Mouse (Mus musculus) lung, embryonic 16.5 days (tissue): Measurements from ENCODE around the gene Gmppa. TPM values are rescaled to one million over a fixed set of nuclear protein-coding genes. Genes with fewer than 3 reads are reported as not detected.

Source experiments
- ATAC-seq: fragments of 200-750 bp; cut with Nextera tagmentation; 2 replicates; pipeline ENCODE4 v1.8.0; 2017; ENCODE audit warnings: low read depth, mild to moderate bottlenecking, moderate library complexity
- H3K27ac ChIP-seq: fragments of 300-500 bp; sonication (generic); 2 replicates; pipeline ENCODE4 v1.5.1; 2014; ENCODE audit warnings: mild to moderate bottlenecking, control low read depth, low read length
- H3K27me3 ChIP-seq: fragments of 300-500 bp; sonication (generic); 2 replicates; pipeline ENCODE4 v1.6.1; 2014; ENCODE audit warnings: low read depth, low read length, mixed read lengths; ENCODE audit not compliant: control insufficient read depth, insufficient read depth
- H3K36me3 ChIP-seq: fragments of 300-500 bp; sonication (generic); 2 replicates; pipeline ENCODE4 v1.6.1; 2014; ENCODE audit warnings: low read length; ENCODE audit not compliant: control insufficient read depth, insufficient read depth
- H3K4me1 ChIP-seq: fragments of 300-500 bp; sonication (generic); replicated peaks from 2 replicates; pipeline ENCODE4 v1.6.1; 2014; ENCODE audit warnings: low read length, mixed read lengths; ENCODE audit not compliant: control insufficient read depth, insufficient read depth
- H3K4me2 ChIP-seq: fragments of 300-500 bp; sonication (generic); 2 replicates; pipeline ENCODE4 v1.6.1; 2014; ENCODE audit warnings: low read depth, low read length, control low read depth
- H3K4me3 ChIP-seq: fragments of 300-500 bp; sonication (generic); 2 replicates; pipeline ENCODE4 v1.5.1; 2014; ENCODE audit warnings: mild to moderate bottlenecking, low read length, control low read depth
- H3K9ac ChIP-seq: fragments of 300-500 bp; sonication (generic); 2 replicates; pipeline ENCODE4 v1.6.1; 2014; ENCODE audit warnings: low read length, control low read depth
- H3K9me3 ChIP-seq: fragments of 300-500 bp; sonication (generic); 2 replicates; pipeline ENCODE4 v1.6.1; 2016; ENCODE audit warnings: low read length; ENCODE audit not compliant: control insufficient read depth
- WGBS: fragments of 180-500 bp; shearing (Covaris S2); extraction: QIAGEN DNeasy Blood & Tissue Kit; methylation state at CpG from one replicate; pipeline ENCODE4 v1.1.7; 2014; 5-methylcytosine and 5-hydroxymethylcytosine counted together
- polyA plus RNA-seq: library from polyadenylated mRNA; unstranded; fragments of >200 nt; fragmentation: Nextera tagmentation; extraction: Ambion mirVana; gene quantifications from 2 replicates; pipeline ENCODE4 v1.2.1, GENCODE M21; 2015

The Gmppa gene
- polyA plus RNA-seq = 80.5 and 92.4 TPM in 2 replicates

- no peaks in the 10 kb centered on the region for H3K27me3 ChIP-seq
- H3K4me2 ChIP-seq = peak within 1 kb of the TSS; percentile 74
- H3K36me3 ChIP-seq = peaks cover 1% of the 10 kb centered on the region; the same call in 1 of the 2 replicates
- 5% methylated on average over 28 of the region's 28 CpGs for WGBS
- peak within 1 kb of the TSS; percentile 76 for H3K4me3 ChIP-seq
- peak; percentile 87 for ATAC-seq
- peaks cover 9% of the 10 kb centered on the region for H3K4me1 ChIP-seq
- H3K9me3 ChIP-seq = no peaks in the 10 kb centered on the region
- H3K9ac ChIP-seq = peak within 1 kb of the TSS; percentile 86
- H3K27ac ChIP-seq = peak within 1 kb of the TSS; percentile 48
These were observed at the start of gene Gmppa for GRCm38 (mm10) chr1:75435475-75436328. Gmppa (plus strand) TSS chr1:75435930.

- H3K27me3 ChIP-seq = peaks cover 37% of the 10 kb centered on the region
- no peaks in the 10 kb centered on the region for H3K9me3 ChIP-seq
- no peak for ATAC-seq
- H3K4me3 ChIP-seq = no peak overlapping the region
- no peak overlapping the region for H3K27ac ChIP-seq
- H3K9ac ChIP-seq = no peak overlapping the region
- WGBS = 25% methylated on average over 4 of the region's 4 CpGs
- no peaks in the 10 kb centered on the region for H3K36me3 ChIP-seq
- H3K4me2 ChIP-seq = no peak overlapping the region
- peaks cover 12% of the 10 kb centered on the region; the same call in 1 of the 2 replicates for H3K4me1 ChIP-seq
These were observed 49.6 kb upstream of the Gmppa start for GRCm38 (mm10) chr1:75386149-75386548.

- ATAC-seq = no peak
- Histone ChIP-seq H3K4me1 (peaks cover 7% of the 10 kb centered on the region; the same call in 1 of the 2 replicates), H3K27ac (no peak overlapping the region), H3K4me3 (no peak overlapping the region), H3K4me2 (peak overlapping the region; percentile 37; the same call in 1 of the 2 replicates), H3K27me3 (peaks cover 35% of the 10 kb centered on the region), H3K9me3 (no peaks in the 10 kb centered on the region), H3K9ac (no peak overlapping the region), H3K36me3 (no peaks in the 10 kb centered on the region)
- WGBS = 52% methylated on average over 7 of the region's 7 CpGs
These were observed 48.2 kb upstream of the Gmppa start for GRCm38 (mm10) chr1:75387469-75387928.

- peaks cover 5% of the 10 kb centered on the region; the same call in 1 of the 2 replicates for H3K4me1 ChIP-seq
- 15% methylated on average over 93 of the region's 94 CpGs for WGBS
- H3K36me3 ChIP-seq = no peaks in the 10 kb centered on the region
- peak; percentile 11; the same call in 1 of the 2 replicates for ATAC-seq
- H3K27ac ChIP-seq = no peak overlapping the region
- H3K4me2 ChIP-seq = peak overlapping the region; percentile 37
- no peaks in the 10 kb centered on the region for H3K9me3 ChIP-seq
- H3K9ac ChIP-seq = peak overlapping the region; percentile 36; the same call in 1 of the 2 replicates
- peaks cover 33% of the 10 kb centered on the region for H3K27me3 ChIP-seq
- peak overlapping the region; percentile 14 for H3K4me3 ChIP-seq
These were observed 47.5 kb upstream of the Gmppa start for GRCm38 (mm10) chr1:75387929-75388897.

- no peak overlapping the region for H3K9ac ChIP-seq
These were observed 46.7 kb upstream of the Gmppa start for GRCm38 (mm10) chr1:75388898-75389515.

GRCm38 (mm10) chr1:75393139-75393538, 42.6 kb upstream of the Gmppa start:
- Histone ChIP-seq H3K4me3 (no peak overlapping the region), H3K27ac (no peak overlapping the region; the same call in 1 of the 2 replicates), H3K9ac (no peak overlapping the region), H3K4me2 (no peak overlapping the region), H3K9me3 (no peaks in the 10 kb centered on the region), H3K36me3 (no peaks in the 10 kb centered on the region), H3K4me1 (peaks cover 7% of the 10 kb centered on the region; the same call in 1 of the 2 replicates), H3K27me3 (peaks cover 18% of the 10 kb centered on the region)
- WGBS = 58% methylated on average over 9 of the region's 9 CpGs
- ATAC-seq = peak; percentile 10; the same call in 1 of the 2 replicates

More at GRCm38 (mm10) chr1:75388898-75389515, 46.7 kb upstream of the Gmppa start:
- 36% methylated on average over 23 of the region's 23 CpGs for WGBS
- no peak overlapping the region for H3K4me2 ChIP-seq
- H3K36me3 ChIP-seq = no peaks in the 10 kb centered on the region
- no peak for ATAC-seq
- H3K9me3 ChIP-seq = no peaks in the 10 kb centered on the region
- no peak overlapping the region for H3K4me3 ChIP-seq
- H3K27ac ChIP-seq = no peak overlapping the region
- peaks cover 8% of the 10 kb centered on the region; the same call in 1 of the 2 replicates for H3K4me1 ChIP-seq
- peaks cover 33% of the 10 kb centered on the region for H3K27me3 ChIP-seq

GRCm38 (mm10) chr1:75393846-75394245, 41.9 kb upstream of the Gmppa start:
- Histone ChIP-seq H3K36me3 (no peaks in the 10 kb centered on the region), H3K4me2 (no peak overlapping the region), H3K9me3 (no peaks in the 10 kb centered on the region), H3K9ac (no peak overlapping the region), H3K27ac (no peak overlapping the region), H3K4me1 (peaks cover 13% of the 10 kb centered on the region), H3K4me3 (no peak overlapping the region), H3K27me3 (peaks cover 11% of the 10 kb centered on the region)
- ATAC-seq = no peak
- WGBS = 82% methylated on average over 3 of the region's 3 CpGs

GRCm38 (mm10) chr1:75398761-75399402, 36.8 kb upstream of the Gmppa start:
- H3K4me3 ChIP-seq = no peak overlapping the region
- H3K4me1 ChIP-seq = peaks cover 26% of the 10 kb centered on the region
- H3K27me3 ChIP-seq = no peaks in the 10 kb centered on the region
- peak; percentile 72 for ATAC-seq
- H3K9me3 ChIP-seq = no peaks in the 10 kb centered on the region
- 5% methylated on average over 9 of the region's 9 CpGs for WGBS
- peak overlapping the region; percentile 93 for H3K27ac ChIP-seq
- peak overlapping the region; percentile 30 for H3K4me2 ChIP-seq
- H3K36me3 ChIP-seq = peaks cover 8% of the 10 kb centered on the region; the same call in 1 of the 2 replicates
- H3K9ac ChIP-seq = peak overlapping the region; percentile 72
